Mouse (Mus musculus): Measurements from ENCODE around the gene Enc1.

DNA sequence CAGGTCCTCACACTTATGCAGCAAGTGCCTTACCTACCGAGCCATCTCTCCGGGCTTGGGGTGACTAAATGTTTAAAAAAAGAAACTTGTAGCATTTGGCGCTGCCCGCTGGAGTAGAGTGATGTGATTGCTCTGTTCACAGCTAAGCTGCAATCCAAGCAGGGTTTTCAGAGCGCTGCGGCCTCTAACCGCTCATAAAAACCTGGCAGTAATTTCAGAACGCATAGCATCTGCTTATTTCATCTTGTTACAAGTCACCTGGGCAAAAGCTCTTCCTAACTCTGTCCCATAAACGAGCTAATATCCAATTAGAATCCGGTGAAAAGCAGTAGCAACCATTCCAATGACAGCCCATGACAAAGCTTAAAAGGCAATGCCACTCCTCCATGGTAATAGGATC, 21.8 kb downstream of the Enc1 start:
- TF ChIP-seq POLR2A (IDR thresholded peaks at IDR 0.05; ENCODE audit: control insufficient read depth, low read depth, low read length) (no peak), CTCF (IDR thresholded peaks at IDR 0.05; ENCODE audit: control insufficient read depth, insufficient read depth, insufficient replicate concordance, low read depth, low read length) (no peak)

All from testis, adult 2 months (tissue).